Mouse (Mus musculus) colon, adult 2 months (tissue): Measurements from ENCODE around the gene Gm45062. TPM values are rescaled to one million over a fixed set of nuclear protein-coding genes. Genes with fewer than 3 reads are reported as not detected.

Source experiments
- polyA plus RNA-seq: library from polyadenylated mRNA; depleted of rRNA; stranded (reverse); fragments of >200 nt; gene quantifications from 2 replicates; pipeline ENCODE4 v1.2.3, GENCODE M21; 2012; rRNA removed

The Gm45062 gene
- polyA plus RNA-seq = not detected in 2 replicates

GRCm38 (mm10) chr6:8259004-8259666 is at the start of gene Gm45062, which contains the start of the genes Rpa3 and Umad1:
Gene Gm45062 (plus strand): TSS chr6:8259450.
Gene Rpa3 (minus strand): TSS chr6:8259173.
Gene Umad1 (plus strand): TSS chr6:8259288.

GRCm38 (mm10) chr6:8509551-8509950 is 250.3 kb downstream of the Gm45062 start, which contains the start of gene Glcci1:
Gene Glcci1 (plus strand): TSS chr6:8509600.

Other genes starting within 250 kb of the Gm45062 start
- gene Col28a1, start 66.8 kb upstream of the Gm45062 start, polyA plus RNA-seq = 0.26 and 0.47 TPM in 2 replicates
- 1.7 and 2.6 TPM in 2 replicates for gene Mios, start 50.2 kb upstream of the Gm45062 start, polyA plus RNA-seq
- 1.1 and 3.3 TPM in 2 replicates for gene Rpa3, start 277 bp upstream of the Gm45062 start, polyA plus RNA-seq
- gene Umad1, start 162 bp upstream of the Gm45062 start, polyA plus RNA-seq = 10.9 and 15.3 TPM in 2 replicates